Mouse (Mus musculus): Measurements from ENCODE around the gene Prpsap1.

Prpsap1 gene

DNA sequence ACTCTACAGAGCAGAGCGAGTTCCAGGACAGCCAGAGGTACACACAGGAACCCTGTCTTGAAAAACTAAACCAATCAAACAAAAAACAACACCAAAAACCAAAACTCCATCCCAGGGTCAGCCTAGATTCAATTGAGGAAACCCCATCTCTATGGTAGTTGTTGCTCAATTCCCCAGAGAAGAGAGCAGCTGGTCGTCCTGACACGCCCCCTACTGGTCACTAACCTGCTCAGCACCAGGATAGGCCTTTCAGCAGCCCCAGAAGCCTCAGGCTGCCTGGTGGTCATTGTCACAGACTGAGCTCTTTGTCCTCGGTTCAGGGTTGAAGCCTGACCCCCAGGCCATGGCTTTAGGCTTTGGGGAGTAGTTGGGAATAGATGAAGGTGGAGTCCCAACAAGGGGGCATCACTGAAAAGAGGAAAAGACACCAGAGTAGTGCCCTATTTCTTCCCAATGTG lies at the start of gene Prpsap1:
Gene Prpsap1 (minus strand): TSS at position 408 of the 458 bp plus-strand sequence.
- DNase-seq (ENCODE audit: low spot score in 2 of 2) = peak in 1 of 2 experiments; percentile 27

GRCm38 (mm10) chr11:116543110-116543509 lies 49.1 kb upstream of the Prpsap1 start:
- peak in 1 of 2 experiments; percentile 58 for DNase-seq (ENCODE audit: low spot score in 2 of 2)

DNA sequence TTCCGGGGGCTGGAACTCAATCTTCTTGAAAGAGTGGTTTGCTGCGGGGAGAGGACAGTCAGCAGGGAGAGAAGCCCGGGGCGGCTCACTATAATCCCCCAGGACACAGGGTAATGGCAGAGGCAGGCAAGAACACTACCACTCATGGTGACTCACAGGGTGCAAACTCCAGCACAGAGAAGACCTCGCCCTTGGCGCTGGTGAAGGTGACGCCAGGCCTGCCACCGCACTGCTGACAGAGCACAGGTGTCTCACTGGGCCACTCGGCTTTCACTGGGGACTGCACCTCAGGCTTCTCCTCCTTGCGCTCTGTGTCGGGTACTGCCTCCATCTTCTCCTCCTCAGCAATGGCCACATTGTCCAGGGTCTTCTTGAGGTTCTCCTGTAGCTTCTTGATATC lies 47.2 kb upstream of the Prpsap1 start:
- no peak for DNase-seq (ENCODE audit: low spot score in 2 of 2)

GRCm38 (mm10) chr11:116538142-116538735 lies 44.2 kb upstream of the Prpsap1 start:
- no peak for DNase-seq (ENCODE audit: low spot score in 2 of 2)

DNA sequence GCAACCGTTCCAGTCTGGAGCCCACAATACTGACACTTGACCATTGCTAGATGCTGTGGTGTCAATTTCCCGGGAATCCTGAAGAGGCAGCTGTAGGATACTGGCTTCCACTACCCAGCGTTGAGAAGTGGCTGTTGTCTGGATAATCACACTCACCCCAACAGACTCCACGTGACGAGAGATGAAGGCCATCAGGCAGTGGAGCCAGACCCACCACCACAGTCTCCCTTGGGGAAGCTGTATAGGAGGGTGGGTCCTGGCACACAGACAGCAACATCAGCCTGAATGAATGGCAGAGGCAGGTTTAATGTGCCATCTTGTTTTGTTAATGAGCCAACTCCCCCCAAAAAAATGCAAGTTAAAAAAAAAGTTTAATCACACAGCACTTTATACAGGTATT lies 43.4 kb upstream of the Prpsap1 start:
- no peak for DNase-seq (ENCODE audit: low spot score in 2 of 2)

GRCm38 (mm10) chr11:116536685-116537084 lies 42.7 kb upstream of the Prpsap1 start:
- DNase-seq (ENCODE audit: low spot score in 2 of 2) = no peak

DNA sequence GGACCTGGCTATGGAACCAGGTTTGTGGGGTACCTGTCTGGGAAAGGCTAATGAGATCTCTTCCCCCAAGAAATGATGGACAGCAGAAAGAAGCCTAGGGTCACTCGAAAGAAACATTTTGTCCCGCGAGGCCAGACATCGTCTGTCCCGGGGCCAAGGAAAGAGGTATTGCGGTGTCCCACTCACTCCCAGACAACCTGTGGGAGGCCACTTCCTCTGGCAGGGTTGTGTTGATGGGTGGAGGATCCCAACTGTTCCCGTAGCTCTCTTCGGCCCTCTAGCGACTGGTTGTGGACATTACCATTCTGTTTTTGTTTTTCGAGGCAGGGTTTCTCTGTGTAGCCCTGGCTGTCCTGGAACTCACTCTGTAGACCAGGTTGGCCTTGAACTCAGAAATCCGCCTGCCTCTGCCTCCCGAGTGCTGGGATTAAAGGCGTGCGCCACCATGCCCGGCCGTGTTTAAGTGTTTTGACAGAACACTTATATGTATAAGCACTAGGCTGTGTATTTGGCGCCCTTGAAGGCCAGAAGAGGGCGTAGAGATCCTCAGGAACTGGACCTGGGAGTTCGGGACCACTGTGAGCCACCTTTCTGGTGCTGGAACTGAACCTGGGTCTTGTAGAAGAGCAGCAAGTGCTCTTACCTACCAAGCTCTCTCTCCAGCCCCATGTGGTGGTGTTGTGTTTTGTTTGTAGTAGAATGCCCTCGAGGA lies 40.3 kb upstream of the Prpsap1 start:
- peak in 1 of 2 experiments; percentile 63 for DNase-seq (ENCODE audit: low spot score in 2 of 2)

GRCm38 (mm10) chr11:116533341-116534153 lies 39.5 kb upstream of the Prpsap1 start:
- no peak for DNase-seq (ENCODE audit: low spot score in 2 of 2)

DNA sequence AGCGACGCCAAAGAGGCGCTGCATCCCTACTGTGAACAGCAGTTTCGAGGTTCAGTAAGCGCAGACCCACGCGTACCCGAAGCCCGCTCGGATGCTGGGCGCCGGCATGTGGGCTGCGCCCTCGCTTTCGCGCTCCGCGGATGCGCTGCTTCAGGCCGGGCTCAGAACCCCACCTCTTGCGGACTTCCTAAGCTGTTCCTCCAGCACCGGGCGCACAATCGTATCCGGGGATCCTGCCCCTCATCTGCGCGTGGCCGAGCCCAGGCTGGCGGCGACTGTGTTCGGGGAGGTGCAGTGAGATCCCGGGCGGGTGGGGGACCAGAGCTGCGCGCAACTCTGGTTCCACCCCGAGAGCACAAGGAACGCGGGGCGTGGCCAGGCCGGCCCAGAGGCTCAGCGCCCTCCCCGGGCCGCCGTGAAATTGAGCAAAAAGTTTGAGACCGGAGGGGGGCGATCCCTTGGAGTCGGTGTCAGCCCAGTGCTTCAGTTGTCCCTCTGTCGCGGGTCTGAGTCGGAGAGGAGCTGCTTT lies 38.9 kb upstream of the Prpsap1 start:
- DNase-seq (ENCODE audit: low spot score in 2 of 2) = peak in 1 of 2 experiments; percentile 39

DNA sequence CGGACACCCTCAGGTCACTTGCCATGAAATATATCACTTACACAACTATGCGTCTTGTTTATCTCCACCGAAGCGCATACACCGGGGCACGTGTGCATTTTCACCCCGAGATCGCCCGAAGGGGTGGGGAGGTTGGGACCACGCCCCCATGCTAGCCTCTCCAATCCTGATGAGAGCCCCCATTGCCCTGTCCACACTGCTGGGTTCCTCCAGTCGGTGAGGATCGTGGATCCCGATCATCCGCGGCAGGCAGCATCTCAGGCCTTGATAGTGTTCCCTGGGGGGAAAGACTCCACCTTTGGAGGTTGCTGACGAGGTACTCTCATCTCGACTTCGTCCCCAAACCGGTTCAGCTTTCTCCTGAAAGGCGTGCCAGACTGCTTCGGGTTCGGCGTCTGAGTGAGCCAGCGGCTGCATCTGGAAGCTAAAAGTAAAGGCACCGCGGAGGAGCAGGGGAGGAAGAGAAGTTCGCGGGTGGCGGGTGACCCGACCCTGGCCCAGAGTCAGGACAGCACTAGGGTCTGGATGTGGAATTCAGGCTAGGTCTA lies 38.3 kb upstream of the Prpsap1 start:
- no peak for DNase-seq (ENCODE audit: low spot score in 2 of 2)

GRCm38 (mm10) chr11:116531371-116532191 lies 37.6 kb upstream of the Prpsap1 start:
- DNase-seq (ENCODE audit: low spot score in 2 of 2) = no peak

DNA sequence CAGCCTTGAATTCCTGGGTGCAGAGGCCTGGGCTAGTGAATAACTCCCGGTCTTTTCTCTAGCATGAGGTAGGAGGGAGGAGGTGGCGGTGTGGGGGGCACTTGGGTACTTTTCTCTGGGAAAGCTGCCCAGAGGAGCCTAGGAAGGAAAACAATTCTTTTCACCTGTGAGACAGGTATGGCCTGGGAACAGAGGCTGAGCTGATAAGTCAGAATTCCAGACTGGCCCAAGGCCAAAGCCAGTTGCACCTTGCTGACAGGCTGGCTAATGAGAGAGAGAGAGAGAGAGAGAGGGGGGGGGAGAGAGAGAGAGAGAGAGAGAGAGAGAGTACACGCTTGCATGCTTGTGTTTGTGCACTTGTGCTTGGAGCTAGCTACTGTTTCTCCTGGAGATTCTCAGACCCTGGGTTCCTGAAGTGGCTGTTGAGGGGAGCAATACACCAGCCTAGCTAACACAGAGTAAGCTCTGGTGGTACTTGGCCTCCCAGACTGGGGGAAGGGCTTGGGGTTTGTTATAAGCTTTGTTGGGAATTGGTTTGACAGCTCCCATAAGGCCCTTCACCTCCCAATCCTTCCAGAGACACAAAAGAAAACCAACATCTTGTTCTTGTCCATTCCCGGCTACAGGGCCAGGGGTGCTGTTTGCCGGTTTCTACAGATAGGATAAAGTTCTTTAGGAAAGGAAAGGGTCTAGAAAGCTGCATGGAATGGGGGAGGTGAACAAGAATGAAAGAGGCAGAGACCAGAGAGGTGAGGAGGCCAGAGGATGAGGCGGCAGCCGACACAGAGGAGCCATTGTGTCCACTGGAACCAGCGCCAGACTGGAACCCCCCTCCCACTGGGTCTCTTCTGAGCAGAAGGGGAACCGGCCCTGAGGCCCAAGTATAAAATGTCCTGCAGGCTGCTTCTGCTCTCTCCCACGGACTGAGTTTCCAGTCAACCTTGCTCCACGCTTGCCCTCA lies 36.5 kb upstream of the Prpsap1 start, which contains the start of gene Sphk1:
Gene Sphk1 (plus strand): TSS at position 739 of the 961 bp plus-strand sequence.
- no peak for DNase-seq (ENCODE audit: low spot score in 2 of 2)

DNA sequence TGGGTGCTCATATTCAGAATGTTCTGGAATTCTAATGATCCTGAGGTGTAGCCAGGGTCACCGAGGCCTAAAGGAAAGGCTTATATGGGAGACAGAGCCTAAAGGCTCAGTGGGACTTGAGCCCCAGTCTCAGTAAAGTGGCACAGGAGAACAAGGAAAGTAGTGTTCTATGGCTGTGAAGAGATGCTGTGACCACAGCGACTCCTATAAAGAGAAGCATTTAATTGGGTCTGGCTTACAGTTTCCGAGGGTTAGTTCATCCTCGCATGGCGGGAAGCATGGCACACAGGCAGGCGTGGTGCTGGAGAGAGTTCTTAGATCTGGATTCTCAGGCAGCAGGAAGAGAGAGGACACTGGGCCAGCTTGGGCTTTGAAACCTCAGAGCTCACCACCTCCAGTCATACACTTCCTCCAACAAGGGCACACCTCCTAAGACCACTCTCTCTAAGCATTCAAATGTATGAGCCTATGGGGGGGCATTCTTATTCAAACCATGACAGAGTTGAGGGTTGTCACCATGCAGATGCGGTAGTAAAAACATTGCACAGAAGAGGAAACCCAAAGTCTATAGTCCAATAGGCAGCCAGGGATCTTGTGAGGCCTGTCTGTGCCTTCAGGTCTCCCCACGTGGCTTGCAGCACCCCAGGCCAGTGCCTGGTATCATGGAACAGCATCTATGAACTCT lies 34.8 kb upstream of the Prpsap1 start:
- DNase-seq (ENCODE audit: low spot score in 2 of 2) = no peak

- no peak for DNase-seq (ENCODE audit: low spot score in 2 of 2)
These were observed 29.7 kb upstream of the Prpsap1 start for GRCm38 (mm10) chr11:116523699-116524189.

- DNase-seq (ENCODE audit: low spot score in 2 of 2) = no peak
These were observed 29.1 kb upstream of the Prpsap1 start for GRCm38 (mm10) chr11:116522886-116523698.

- DNase-seq (ENCODE audit: low spot score in 2 of 2) = no peak
These were observed 28.0 kb upstream of the Prpsap1 start for GRCm38 (mm10) chr11:116522046-116522445.

DNA sequence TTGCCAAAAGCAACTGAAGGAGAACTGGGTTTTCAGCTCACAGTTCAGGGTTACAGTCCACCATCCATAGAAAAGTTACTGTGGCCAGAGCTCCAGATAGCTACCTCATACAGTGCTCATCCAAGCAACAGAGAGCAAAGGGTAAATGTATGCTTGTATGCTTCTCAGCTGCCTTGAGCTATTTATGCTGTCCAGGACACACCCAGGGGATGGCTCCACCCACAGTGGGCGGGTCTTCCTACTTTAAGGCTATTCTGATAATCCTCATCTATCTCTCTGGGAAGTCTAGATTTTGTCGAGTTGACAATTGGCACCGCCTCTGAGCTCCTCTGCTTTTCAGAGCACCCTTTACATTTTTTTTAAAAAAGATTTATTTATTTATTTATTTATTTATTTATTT lies 27.1 kb upstream of the Prpsap1 start:
- no peak for DNase-seq (ENCODE audit: low spot score in 2 of 2)

GRCm38 (mm10) chr11:116518482-116518881 lies 24.5 kb upstream of the Prpsap1 start:
- no peak for DNase-seq (ENCODE audit: low spot score in 2 of 2)
